Mouse (Mus musculus) layer of hippocampus, postnatal 36 days (tissue): ENCODE data around the gene Nim1k. TPM values are rescaled to one million over a fixed set of nuclear protein-coding genes. Genes with fewer than 3 reads are reported as not detected.
A peak's percentile ranks its signal among the peaks of the same experiment; 100 is the strongest.

Source experiments
- DNase-seq, 2 experiments: peaks; one replicate each; pipeline ENCODE4 v3.0.0; 2022
- total RNA-seq, 2 experiments: library from RNA; stranded (reverse); gene quantifications; 2 replicates each; pipeline ENCODE4 v1.2.3; 2021

Gene Nim1k
- total RNA-seq = 10 to 100 TPM; 12.6 to 14.5 TPM

- peak; percentile 80 to 86 for DNase-seq
Observed at GRCm38 (mm10) chr13:119755681-119756471, at the start of gene Nim1k. TSS of gene Nim1k (minus strand) at chr13:119755882.

- DNase-seq = no peak
Observed at GRCm38 (mm10) chr13:119797656-119798055, 42.0 kb upstream of the Nim1k start.

- DNase-seq = no peak
Observed at GRCm38 (mm10) chr13:119792791-119793404, 37.2 kb upstream of the Nim1k start.

- no peak for DNase-seq
Observed at GRCm38 (mm10) chr13:119791580-119792135, 36.0 kb upstream of the Nim1k start.

- peak; percentile 92 for DNase-seq
Observed at GRCm38 (mm10) chr13:119790761-119791579, 35.3 kb upstream of the Nim1k start, which contains the start of gene Zfp131. TSS of gene Zfp131 (minus strand) at chr13:119790889.

- DNase-seq = peak; percentile 66 to 73
Observed at GRCm38 (mm10) chr13:119789851-119790717, 34.4 kb upstream of the Nim1k start.

- no peak for DNase-seq
Observed at GRCm38 (mm10) chr13:119783581-119783980, 27.9 kb upstream of the Nim1k start.

GRCm38 (mm10) chr13:119768541-119768940 is 12.9 kb upstream of the Nim1k start:
- DNase-seq = no peak

GRCm38 (mm10) chr13:119766480-119766879 is 10.8 kb upstream of the Nim1k start:
- DNase-seq = no peak

- no peak for DNase-seq
Observed at GRCm38 (mm10) chr13:119756831-119757230, 1.1 kb upstream of the Nim1k start.

- DNase-seq = peak in 1 of 2 experiments; percentile 25
Observed at GRCm38 (mm10) chr13:119755141-119755547, 538 bp downstream of the Nim1k start.

GRCm38 (mm10) chr13:119754635-119755020 is 1.1 kb downstream of the Nim1k start:
- DNase-seq = no peak

- peak; percentile 27 to 36 for DNase-seq
Observed at GRCm38 (mm10) chr13:119753859-119754634, 1.6 kb downstream of the Nim1k start.

- DNase-seq = no peak
Observed at GRCm38 (mm10) chr13:119746930-119747329, 8.8 kb downstream of the Nim1k start.

GRCm38 (mm10) chr13:119743470-119743869 is 12.2 kb downstream of the Nim1k start:
- DNase-seq = no peak

- DNase-seq = no peak
Observed at GRCm38 (mm10) chr13:119742711-119743415, 12.8 kb downstream of the Nim1k start.

- DNase-seq = no peak
Observed at GRCm38 (mm10) chr13:119741390-119742237, 14.1 kb downstream of the Nim1k start.

GRCm38 (mm10) chr13:119731448-119731847 is 24.2 kb downstream of the Nim1k start:
- no peak for DNase-seq

GRCm38 (mm10) chr13:119729406-119729805 is 26.3 kb downstream of the Nim1k start:
- no peak for DNase-seq
